Mouse (Mus musculus) thymus, postnatal 14 days (tissue): ENCODE data around the gene Olfr1122.
"Not testable (repeated sequence)": the region's sequence is repeated elsewhere in the genome, so short reads cannot be mapped to it uniquely, and the experiment has no call there.

ENCODE experiments used
- DNase-seq: peaks from one replicate; pipeline ENCODE4 v3.0.0; 2021

The Olfr1122 gene

GRCm38 (mm10) chr2:87385549-87385948, at the start of gene Olfr1122:
TSS of gene Olfr1122 (plus strand) at chr2:87385849.
- no peak for DNase-seq

GRCm38 (mm10) chr2:87354515-87354914, 31.1 kb upstream of the Olfr1122 start, which contains the start of gene Olfr1120:
TSS of gene Olfr1120 (plus strand) at chr2:87354815.
- no peak for DNase-seq

- not testable (repeated sequence) for DNase-seq
Measured at GRCm38 (mm10) chr2:87360121-87360520, 25.5 kb upstream of the Olfr1122 start.

- no peak for DNase-seq
Measured at GRCm38 (mm10) chr2:87369595-87369994, 16.1 kb upstream of the Olfr1122 start, which contains the start of gene Olfr1121. TSS of gene Olfr1121 (plus strand) at chr2:87369895.

- DNase-seq, result no peak
Measured at GRCm38 (mm10) chr2:87371726-87372125, 13.9 kb upstream of the Olfr1122 start.

- DNase-seq, result no peak
Measured at GRCm38 (mm10) chr2:87383935-87384334, 1.7 kb upstream of the Olfr1122 start.

- not testable (repeated sequence) for DNase-seq
Measured at GRCm38 (mm10) chr2:87393605-87394004, 8.0 kb downstream of the Olfr1122 start.

GRCm38 (mm10) chr2:87394686-87395085, 9.0 kb downstream of the Olfr1122 start:
- not testable (repeated sequence) for DNase-seq

GRCm38 (mm10) chr2:87416335-87416734, 30.7 kb downstream of the Olfr1122 start, which contains the start of gene Olfr1123:
TSS of gene Olfr1123 (plus strand) at chr2:87416635.
- DNase-seq, result no peak

- no peak for DNase-seq
Measured at GRCm38 (mm10) chr2:87429975-87430374, 44.3 kb downstream of the Olfr1122 start, which contains the start of gene Olfr1124. TSS of gene Olfr1124 (plus strand) at chr2:87430275.

GRCm38 (mm10) chr2:87437731-87438130, 52.1 kb downstream of the Olfr1122 start:
- no peak for DNase-seq
